Mouse (Mus musculus): ENCODE data around the gene Dact3. TPM values are rescaled to one million over a fixed set of nuclear protein-coding genes. Genes with fewer than 3 reads are reported as not detected.
A peak's percentile ranks its signal among the peaks of the same experiment; 100 is the strongest.

Dact3 gene
- polyA plus RNA-seq (2015; fragmentation: Nextera tagmentation; extraction: Ambion mirVana), result 3.7 and 4.8 TPM in 2 replicates

- H3K36me3 ChIP-seq, result peaks cover 8% of the 10 kb centered on the region; the same call in 1 of the 2 replicates
- H3K9me3 ChIP-seq (replicated peaks), result no peaks in the 10 kb centered on the region
- H3K4me1 ChIP-seq, result peaks cover 44% of the 10 kb centered on the region
- ATAC-seq (ENCODE audit: low FRiP score), result no peak
- H3K27ac ChIP-seq (replicated peaks), result peak within 1 kb of the TSS; percentile 87
- no peaks in the 10 kb centered on the region for H3K27me3 ChIP-seq (replicated peaks)
- H3K4me2 ChIP-seq, result peak within 1 kb of the TSS; percentile 76
- peak within 1 kb of the TSS; percentile 81 for H3K4me3 ChIP-seq (replicated peaks)
- 0% methylated on average over 1 of the region's 1 CpGs for WGBS
- H3K9ac ChIP-seq (replicated peaks), result peak within 1 kb of the TSS; percentile 88
Measured at GRCm38 (mm10) chr7:16875310-16875325, at the start of gene Dact3. TSS of gene Dact3 (plus strand) at chr7:16875317.

GRCm38 (mm10) chr7:16825785-16826184 is 49.3 kb upstream of the Dact3 start:
- ATAC-seq (ENCODE audit: low FRiP score), result no peak
- Histone ChIP-seq H3K4me1 (peaks cover 35% of the 10 kb centered on the region), H3K9ac (replicated peaks) (no peak overlapping the region), H3K9me3 (replicated peaks) (no peaks in the 10 kb centered on the region), H3K4me2 (no peak overlapping the region), H3K27ac (replicated peaks) (no peak overlapping the region), H3K27me3 (replicated peaks) (no peaks in the 10 kb centered on the region), H3K4me3 (replicated peaks) (no peak overlapping the region), H3K36me3 (peaks cover 81% of the 10 kb centered on the region)
- 85% methylated on average over 10 of the region's 10 CpGs for WGBS

- Histone ChIP-seq H3K4me3 (replicated peaks) (no peak overlapping the region), H3K4me2 (no peak overlapping the region), H3K27me3 (replicated peaks) (no peaks in the 10 kb centered on the region), H3K9ac (replicated peaks) (no peak overlapping the region), H3K27ac (replicated peaks) (no peak overlapping the region), H3K9me3 (replicated peaks) (no peaks in the 10 kb centered on the region), H3K36me3 (peaks cover 89% of the 10 kb centered on the region), H3K4me1 (peaks cover 27% of the 10 kb centered on the region)
- ATAC-seq (ENCODE audit: low FRiP score), result no peak
- 84% methylated on average over 5 of the region's 5 CpGs for WGBS
Measured at GRCm38 (mm10) chr7:16826571-16826970, 48.5 kb upstream of the Dact3 start.

GRCm38 (mm10) chr7:16827274-16827673 is 47.8 kb upstream of the Dact3 start:
- Histone ChIP-seq H3K4me3 (replicated peaks) (no peak overlapping the region), H3K27me3 (replicated peaks) (no peaks in the 10 kb centered on the region), H3K4me1 (peaks cover 21% of the 10 kb centered on the region), H3K9ac (replicated peaks) (no peak overlapping the region), H3K9me3 (replicated peaks) (no peaks in the 10 kb centered on the region), H3K36me3 (peaks cover 96% of the 10 kb centered on the region), H3K27ac (replicated peaks) (no peak overlapping the region), H3K4me2 (no peak overlapping the region)
- no peak for ATAC-seq (ENCODE audit: low FRiP score)
- WGBS, result 80% methylated on average over 4 of the region's 4 CpGs

- 89% methylated on average over 9 of the region's 9 CpGs for WGBS
- Histone ChIP-seq H3K4me2 (no peak overlapping the region), H3K4me3 (replicated peaks) (no peak overlapping the region), H3K27ac (replicated peaks) (no peak overlapping the region), H3K27me3 (replicated peaks) (no peaks in the 10 kb centered on the region), H3K36me3 (peaks cover 98% of the 10 kb centered on the region), H3K9me3 (replicated peaks) (no peaks in the 10 kb centered on the region), H3K9ac (replicated peaks) (no peak overlapping the region), H3K4me1 (peaks cover 9% of the 10 kb centered on the region; the same call in 1 of the 2 replicates)
- no peak for ATAC-seq (ENCODE audit: low FRiP score)
Measured at GRCm38 (mm10) chr7:16830449-16830848, 44.7 kb upstream of the Dact3 start.

- H3K9me3 ChIP-seq (replicated peaks), result no peaks in the 10 kb centered on the region
- WGBS, result 96% methylated on average over 18 of the region's 18 CpGs
- no peak overlapping the region for H3K9ac ChIP-seq (replicated peaks)
- H3K4me1 ChIP-seq, result peaks cover 18% of the 10 kb centered on the region
- no peaks in the 10 kb centered on the region for H3K27me3 ChIP-seq (replicated peaks)
- H3K4me2 ChIP-seq, result no peak overlapping the region
- peaks cover 78% of the 10 kb centered on the region for H3K36me3 ChIP-seq
- no peak overlapping the region for H3K27ac ChIP-seq (replicated peaks)
- no peak for ATAC-seq (ENCODE audit: low FRiP score)
- no peak overlapping the region for H3K4me3 ChIP-seq (replicated peaks)
Measured at GRCm38 (mm10) chr7:16837916-16838803, 37.0 kb upstream of the Dact3 start.

- WGBS, result 86% methylated on average over 6 of the region's 6 CpGs
- H3K4me2 ChIP-seq, result no peak overlapping the region
- no peak for ATAC-seq (ENCODE audit: low FRiP score)
- no peaks in the 10 kb centered on the region for H3K27me3 ChIP-seq (replicated peaks)
- H3K36me3 ChIP-seq, result peaks cover 70% of the 10 kb centered on the region
- no peak overlapping the region for H3K9ac ChIP-seq (replicated peaks)
- H3K4me3 ChIP-seq (replicated peaks), result no peak overlapping the region
- H3K4me1 ChIP-seq, result peaks cover 26% of the 10 kb centered on the region
- no peak overlapping the region for H3K27ac ChIP-seq (replicated peaks)
- H3K9me3 ChIP-seq (replicated peaks), result no peaks in the 10 kb centered on the region
Measured at GRCm38 (mm10) chr7:16838804-16839426, 36.2 kb upstream of the Dact3 start.

GRCm38 (mm10) chr7:16839427-16840108 is 35.5 kb upstream of the Dact3 start:
- H3K36me3 ChIP-seq, result peaks cover 64% of the 10 kb centered on the region

GRCm38 (mm10) chr7:16840109-16840491 is 35.0 kb upstream of the Dact3 start:
- Histone ChIP-seq H3K9ac (replicated peaks) (no peak overlapping the region; the same call in 1 of the 2 replicates), H3K4me2 (no peak overlapping the region), H3K36me3 (peaks cover 58% of the 10 kb centered on the region), H3K4me3 (replicated peaks) (no peak overlapping the region), H3K27ac (replicated peaks) (no peak overlapping the region), H3K27me3 (replicated peaks) (no peaks in the 10 kb centered on the region), H3K9me3 (replicated peaks) (no peaks in the 10 kb centered on the region), H3K4me1 (peaks cover 36% of the 10 kb centered on the region)
- ATAC-seq (ENCODE audit: low FRiP score), result no peak
- 87% methylated on average over 2 of the region's 2 CpGs for WGBS

More at GRCm38 (mm10) chr7:16839427-16840108, 35.5 kb upstream of the Dact3 start:
- Histone ChIP-seq H3K27me3 (replicated peaks) (no peaks in the 10 kb centered on the region), H3K27ac (replicated peaks) (no peak overlapping the region), H3K9me3 (replicated peaks) (no peaks in the 10 kb centered on the region), H3K4me2 (no peak overlapping the region), H3K4me1 (peaks cover 31% of the 10 kb centered on the region), H3K9ac (replicated peaks) (no peak overlapping the region), H3K4me3 (replicated peaks) (no peak overlapping the region)
- WGBS, result 95% methylated on average over 12 of the region's 12 CpGs
- no peak for ATAC-seq (ENCODE audit: low FRiP score)

GRCm38 (mm10) chr7:16841078-16841477 is 34.0 kb upstream of the Dact3 start:
- Histone ChIP-seq H3K9ac (replicated peaks) (no peak overlapping the region), H3K4me2 (no peak overlapping the region), H3K27ac (replicated peaks) (0 out of 2 replicates have a peak overlapping the region, but pooled peaks have one; percentile 5), H3K27me3 (replicated peaks) (no peaks in the 10 kb centered on the region), H3K9me3 (replicated peaks) (no peaks in the 10 kb centered on the region), H3K36me3 (peaks cover 53% of the 10 kb centered on the region), H3K4me1 (peaks cover 45% of the 10 kb centered on the region), H3K4me3 (replicated peaks) (no peak overlapping the region)
- WGBS, result 72% methylated on average over 4 of the region's 4 CpGs
- no peak for ATAC-seq (ENCODE audit: low FRiP score)

- H3K4me2 ChIP-seq, result peak overlapping the region; percentile 98
- H3K36me3 ChIP-seq, result peaks cover 49% of the 10 kb centered on the region
- ATAC-seq (ENCODE audit: low FRiP score), result peak; percentile 11; the same call in 1 of the 2 replicates
- H3K9ac ChIP-seq (replicated peaks), result no peak overlapping the region
- no peaks in the 10 kb centered on the region for H3K27me3 ChIP-seq (replicated peaks)
- 44% methylated on average over 11 of the region's 11 CpGs for WGBS
- H3K4me3 ChIP-seq (replicated peaks), result peak overlapping the region; percentile 59
- peaks cover 45% of the 10 kb centered on the region for H3K4me1 ChIP-seq
- no peaks in the 10 kb centered on the region for H3K9me3 ChIP-seq (replicated peaks)
- H3K27ac ChIP-seq (replicated peaks), result peak overlapping the region; percentile 76
Measured at GRCm38 (mm10) chr7:16841561-16842560, 33.3 kb upstream of the Dact3 start.
